Mouse (Mus musculus) kidney, postnatal 0 days (tissue): ENCODE data around the gene Reep1. TPM values are rescaled to one million over a fixed set of nuclear protein-coding genes. Genes with fewer than 3 reads are reported as not detected.

ENCODE experiments used
- ATAC-seq: fragments of 200-750 bp; cut with Nextera tagmentation; replicated peaks from 2 replicates; pipeline ENCODE4 v1.8.0; 2017; ENCODE audit warnings: low read depth, moderate number of reproducible peaks, moderate TSS enrichment, moderate library complexity; ENCODE audit not compliant: low FRiP score
- DNase-seq: peaks from one replicate; pipeline ENCODE4 v3.0.0-alpha.2; 2016; ENCODE audit warnings: low spot score
- H3K27ac ChIP-seq: fragments of 300-500 bp; sonication (generic); 2 replicates; pipeline ENCODE4 v1.5.1; 2014; ENCODE audit warnings: mild to moderate bottlenecking
- H3K27me3 ChIP-seq: fragments of 300-500 bp; sonication (generic); 2 replicates; pipeline ENCODE4 v1.6.1; 2014; ENCODE audit warnings: low read length, mixed read lengths; ENCODE audit not compliant: insufficient read depth
- H3K36me3 ChIP-seq: fragments of 300-500 bp; sonication (generic); 2 replicates; pipeline ENCODE4 v1.6.1; 2014; ENCODE audit warnings: low read length, mixed read lengths; ENCODE audit not compliant: insufficient read depth
- H3K4me1 ChIP-seq: fragments of 300-500 bp; sonication (generic); replicated peaks from 2 replicates; pipeline ENCODE4 v1.6.1; 2014; ENCODE audit warnings: antibody characterized with exemption, low read length, mixed read lengths; ENCODE audit not compliant: insufficient read depth
- H3K4me2 ChIP-seq: fragments of 300-500 bp; sonication (generic); 2 replicates; pipeline ENCODE4 v1.6.1; 2014; ENCODE audit warnings: mild to moderate bottlenecking, low read length, moderate library complexity, mixed read lengths
- H3K4me3 ChIP-seq: fragments of 300-500 bp; sonication (generic); replicated peaks from 2 replicates; pipeline ENCODE4 v1.5.1; 2014; ENCODE audit warnings: low read depth, low read length
- H3K9ac ChIP-seq: fragments of 300-500 bp; sonication (generic); 2 replicates; pipeline ENCODE4 v1.6.1; 2014; ENCODE audit warnings: low read depth, low read length
- H3K9me3 ChIP-seq: fragments of 300-500 bp; sonication (generic); replicated peaks from 2 replicates; pipeline ENCODE4 v1.6.1; 2016; ENCODE audit warnings: low read length, inconsistent platforms, mixed read lengths
- CTCF ChIP-seq: IDR thresholded peaks from 2 replicates; pipeline ENCODE4 v1.5.1; 2016; ENCODE audit warnings: antibody characterized with exemption, low read depth, mild to moderate bottlenecking, moderate library complexity
- WGBS: fragments of 180-500 bp; shearing (Covaris S2); extraction: QIAGEN DNeasy Blood & Tissue Kit; methylation state at CpG from one replicate; pipeline ENCODE4 v1.1.7; 2014; 5-methylcytosine and 5-hydroxymethylcytosine counted together
- polyA plus RNA-seq: library from polyadenylated mRNA; unstranded; fragments of >200 nt; fragmentation: Nextera tagmentation; extraction: Ambion mirVana; gene quantifications from 2 replicates; pipeline ENCODE4 v1.2.1, GENCODE M21; 2015

The Reep1 gene
- 5.3 and 5.7 TPM in 2 replicates for polyA plus RNA-seq

DNA sequence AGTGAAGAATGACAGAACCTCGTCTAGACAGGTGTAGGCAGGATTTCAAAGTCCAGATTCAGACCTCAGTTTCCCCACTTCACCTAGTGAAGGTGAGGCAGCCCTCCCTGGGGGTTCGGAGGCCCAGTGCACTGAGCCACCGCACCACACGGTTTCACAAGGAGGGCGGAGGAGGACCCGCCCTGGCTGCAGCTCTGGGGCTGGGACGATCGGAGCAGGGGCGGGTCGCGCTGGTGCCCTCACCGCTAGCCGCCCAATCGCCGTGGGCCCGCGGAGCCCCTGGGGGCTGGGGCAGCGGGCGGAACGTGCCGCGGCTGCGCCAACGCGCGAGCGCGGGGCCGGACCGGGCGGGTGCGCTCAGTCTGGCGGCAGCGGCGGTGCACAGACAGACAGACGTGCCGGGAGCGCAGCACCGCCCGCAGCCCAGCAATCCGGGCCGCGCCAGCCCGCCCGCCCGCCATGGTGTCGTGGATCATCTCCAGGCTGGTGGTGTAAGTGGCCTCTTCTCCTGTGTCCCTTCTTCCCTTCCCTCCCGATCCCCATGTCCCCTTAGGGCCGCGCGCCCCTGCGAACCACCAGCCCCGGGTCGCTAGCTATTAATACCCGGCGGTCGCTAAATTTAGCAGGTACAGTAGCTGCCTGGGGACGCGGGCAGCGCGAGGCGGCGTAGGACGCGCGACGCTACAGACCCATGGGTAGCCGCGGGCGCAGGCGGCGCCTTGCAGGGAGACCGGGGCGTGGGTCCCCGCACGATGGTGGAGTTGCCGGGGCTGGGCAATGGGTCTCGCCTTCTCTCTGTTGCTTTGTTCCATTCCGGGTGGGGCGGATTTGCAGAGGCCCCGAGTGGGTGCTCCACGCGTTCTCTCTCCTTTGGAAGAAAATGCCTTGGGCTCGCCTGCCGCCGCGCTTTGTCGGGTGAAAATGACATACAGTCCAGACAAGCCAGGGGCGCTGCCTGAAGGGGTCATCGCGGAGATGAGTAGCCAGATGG lies at the start of gene Reep1:
Reep1 (plus strand) TSS at position 51 of the 991 bp plus-strand sequence.
- Histone ChIP-seq H3K9ac (peak within 1 kb of the TSS; percentile 51), H3K9me3 (no peaks in the 10 kb centered on the region), H3K27ac (no peak within 1 kb of the TSS), H3K4me1 (0 out of 2 replicates have a peak, but pooled peaks cover 6% of the 10 kb centered on the region), H3K4me3 (peak within 1 kb of the TSS; percentile 57), H3K27me3 (no peaks in the 10 kb centered on the region), H3K36me3 (no peaks in the 10 kb centered on the region), H3K4me2 (peak within 1 kb of the TSS; percentile 99)
- under 1% methylated on average over 91 of the region's 91 CpGs for WGBS
- DNase-seq (peak; percentile 54), ATAC-seq (peak; percentile 66)
- TF ChIP-seq CTCF = peak; percentile 9; the same call in 1 of the 2 replicates

DNA sequence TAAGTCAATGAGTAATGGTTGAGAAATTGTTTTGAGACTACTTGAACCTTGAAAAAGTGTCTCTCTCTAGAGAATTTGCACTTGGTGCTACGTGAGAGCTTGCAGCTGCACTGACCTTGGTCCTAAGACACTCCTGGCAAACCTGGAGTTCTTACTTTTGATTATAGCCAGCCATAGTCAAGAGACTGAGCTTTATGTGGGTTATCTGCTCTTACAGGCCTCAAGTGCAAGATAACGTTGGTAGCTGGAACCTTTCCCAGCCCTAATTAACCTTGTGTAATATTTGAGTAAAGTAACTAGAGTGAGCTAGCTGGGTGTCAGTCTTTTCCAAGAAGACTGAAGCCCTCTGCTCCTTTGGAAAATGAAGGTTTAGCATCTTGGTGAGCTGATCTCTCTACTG lies 49.1 kb upstream of the Reep1 start:
- H3K36me3 ChIP-seq = no peaks in the 10 kb centered on the region
- H3K4me2 ChIP-seq = no peak overlapping the region
- no peaks in the 10 kb centered on the region for H3K9me3 ChIP-seq
- no peak for ATAC-seq
- no peak overlapping the region for H3K9ac ChIP-seq
- DNase-seq = no peak
- H3K4me1 ChIP-seq = no peaks in the 10 kb centered on the region
- 60% methylated on average over 2 of the region's 2 CpGs for WGBS
- H3K27ac ChIP-seq = no peak overlapping the region
- TF ChIP-seq CTCF = no peak
- no peak overlapping the region for H3K4me3 ChIP-seq
- no peaks in the 10 kb centered on the region for H3K27me3 ChIP-seq

DNA sequence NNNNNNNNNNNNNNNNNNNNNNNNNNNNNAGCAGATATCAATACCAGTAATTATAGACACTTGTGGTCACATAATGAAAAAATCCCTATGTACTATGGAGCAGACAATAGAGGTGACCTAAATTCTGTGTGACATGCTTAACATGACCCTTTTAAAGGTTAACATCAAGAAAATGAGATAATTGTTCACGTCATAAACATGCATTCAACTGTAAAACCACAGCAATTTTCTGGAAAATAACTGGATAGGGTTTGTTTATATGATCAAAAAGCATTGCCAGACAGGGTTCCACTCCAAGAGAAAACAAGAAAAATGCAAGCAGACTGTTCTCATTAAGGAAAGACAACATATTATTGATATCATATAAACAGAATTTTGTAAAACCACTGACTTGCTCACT lies 42.9 kb upstream of the Reep1 start:
- Histone ChIP-seq H3K9me3 (no peaks in the 10 kb centered on the region), H3K9ac (no peak overlapping the region), H3K4me2 (no peak overlapping the region), H3K27ac (no peak overlapping the region), H3K36me3 (no peaks in the 10 kb centered on the region), H3K4me1 (no peaks in the 10 kb centered on the region), H3K27me3 (no peaks in the 10 kb centered on the region), H3K4me3 (no peak overlapping the region)
- ATAC-seq = no peak
- WGBS = 68% methylated on average over 1 of the region's 1 CpGs
- DNase-seq = no peak
- no peak for TF ChIP-seq CTCF

DNA sequence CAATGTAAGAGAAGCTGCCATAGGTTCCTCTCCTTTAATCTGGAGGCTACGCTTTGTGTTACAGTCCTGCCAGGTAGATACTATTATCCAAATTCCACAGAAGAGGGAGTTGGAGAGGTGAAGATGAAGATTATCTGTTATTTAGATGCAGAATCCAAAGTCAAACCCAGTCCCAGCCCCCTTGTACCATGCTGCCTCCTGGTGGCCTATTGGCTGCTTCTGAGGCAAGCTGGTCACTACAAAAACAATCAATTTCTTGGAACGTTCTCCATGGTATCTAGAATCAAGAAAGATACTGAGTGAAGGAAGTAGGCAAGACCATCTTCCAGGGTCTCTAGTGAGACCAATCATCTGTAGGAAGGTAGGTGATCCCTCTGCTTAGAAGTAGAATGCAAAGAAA lies 34.2 kb upstream of the Reep1 start:
- WGBS = 60% methylated on average over 2 of the region's 2 CpGs
- no peak for DNase-seq

DNA sequence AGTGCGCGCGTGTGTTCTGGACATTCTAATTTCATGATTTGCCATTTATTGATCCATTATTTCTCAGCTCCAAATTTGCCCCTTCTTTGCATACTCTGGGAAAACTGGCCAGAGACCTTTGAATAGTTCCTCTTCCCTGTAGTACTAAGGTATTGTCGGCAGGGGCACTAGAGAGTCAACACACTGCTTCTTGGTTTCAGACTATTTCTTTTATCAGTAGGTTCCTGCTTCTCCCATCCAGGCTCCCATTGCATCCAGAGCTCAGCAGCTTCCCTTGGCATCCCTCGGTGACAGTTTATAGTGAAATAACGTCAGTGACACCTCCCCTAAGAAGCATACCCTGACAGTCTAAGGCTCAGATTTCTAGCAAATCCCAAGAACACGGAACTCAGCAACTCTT lies 28.5 kb upstream of the Reep1 start:
- H3K4me1 ChIP-seq = no peaks in the 10 kb centered on the region
- no peak overlapping the region for H3K27ac ChIP-seq
- H3K9me3 ChIP-seq = no peaks in the 10 kb centered on the region; the same call in 1 of the 2 replicates
- no peak for DNase-seq
- no peak overlapping the region for H3K9ac ChIP-seq
- H3K4me2 ChIP-seq = no peak overlapping the region
- TF ChIP-seq CTCF = peak; percentile 50
- 65% methylated on average over 7 of the region's 7 CpGs for WGBS
- H3K4me3 ChIP-seq = no peak overlapping the region
- no peaks in the 10 kb centered on the region for H3K36me3 ChIP-seq
- ATAC-seq = no peak
- H3K27me3 ChIP-seq = no peaks in the 10 kb centered on the region

More for the DNA sequence above, 34.2 kb upstream of the Reep1 start:
- H3K36me3 ChIP-seq = no peaks in the 10 kb centered on the region
- TF ChIP-seq CTCF = peak; percentile 39; the same call in 1 of the 2 replicates
- H3K9me3 ChIP-seq = no peaks in the 10 kb centered on the region; the same call in 1 of the 2 replicates
- no peaks in the 10 kb centered on the region for H3K27me3 ChIP-seq
- H3K4me2 ChIP-seq = no peak overlapping the region
- no peak overlapping the region for H3K4me3 ChIP-seq
- ATAC-seq = no peak
- H3K9ac ChIP-seq = no peak overlapping the region
- no peaks in the 10 kb centered on the region for H3K4me1 ChIP-seq
- H3K27ac ChIP-seq = no peak overlapping the region

DNA sequence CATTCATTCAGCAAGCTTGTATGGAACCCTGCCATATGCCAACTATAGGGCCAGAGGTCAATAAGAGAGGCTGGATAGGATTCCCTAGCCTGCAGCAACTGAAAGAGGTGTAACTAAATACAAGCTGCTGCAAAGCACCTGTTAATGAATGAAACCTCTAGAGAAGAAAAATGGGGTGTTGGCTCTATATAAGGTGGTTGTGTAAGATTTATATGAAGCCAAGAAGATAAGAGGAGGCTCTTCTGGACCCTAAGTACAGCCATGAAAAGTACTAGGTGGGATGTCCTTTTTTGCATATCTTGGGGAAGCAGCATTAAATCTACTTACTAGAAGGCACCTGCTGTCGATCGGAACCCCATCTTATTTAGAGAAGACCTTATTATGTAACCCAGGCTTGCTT lies 12.2 kb upstream of the Reep1 start:
- no peak for TF ChIP-seq CTCF
- H3K9me3 ChIP-seq = no peaks in the 10 kb centered on the region
- H3K4me2 ChIP-seq = no peak overlapping the region
- no peak overlapping the region for H3K4me3 ChIP-seq
- no peaks in the 10 kb centered on the region for H3K36me3 ChIP-seq
- 81% methylated on average over 2 of the region's 2 CpGs for WGBS
- no peak overlapping the region for H3K9ac ChIP-seq
- no peaks in the 10 kb centered on the region for H3K4me1 ChIP-seq
- DNase-seq = no peak
- H3K27ac ChIP-seq = no peak overlapping the region
- H3K27me3 ChIP-seq = no peaks in the 10 kb centered on the region
- no peak for ATAC-seq
